Mouse (Mus musculus): Measurements from ENCODE around the gene Stk10. TPM values are rescaled to one million over a fixed set of nuclear protein-coding genes. Genes with fewer than 3 reads are reported as not detected.

Stk10 gene
- total RNA-seq, 2 experiments from 2014 or later: 2.2 to 4.4 TPM

Other genes starting within 250 kb of the Stk10 start
- gene Hba-a1, start 249.8 kb upstream of the Stk10 start, total RNA-seq (2021): 100 to 1,000 TPM; 316 to 399 TPM
- not detected for gene Hbq1b, start 246.3 kb upstream of the Stk10 start, total RNA-seq (2021)
- gene Hba-a2, start 236.8 kb upstream of the Stk10 start, total RNA-seq (2021): 100 to 1,000 TPM; 266 to 304 TPM
- not detected for gene Hbq1a, start 233.2 kb upstream of the Stk10 start, total RNA-seq (2021)
- gene Sh3pxd2b, start 185.5 kb upstream of the Stk10 start, total RNA-seq (2021): 1 to 10 TPM; 4.2 to 4.6 TPM
- gene Ubtd2, start 77.9 kb upstream of the Stk10 start, total RNA-seq (2021): 1 to 10 TPM; 7.2 to 7.7 TPM
- 1 to 10 TPM; 1.8 to 2.6 TPM for gene Efcab9, start 1.2 kb upstream of the Stk10 start, total RNA-seq (2021)
- 10 to 100 TPM; 55.5 to 66.3 TPM for gene Fbxw11, start 109.4 kb downstream of the Stk10 start, total RNA-seq (2021)

Measured in gastrocnemius, adult 18-20 months (tissue).